Mouse (Mus musculus) adrenal gland, postnatal 25 days (tissue): ENCODE results near the gene Zfp97. TPM values are rescaled to one million over a fixed set of nuclear protein-coding genes. Genes with fewer than 3 reads are reported as not detected.
"Not testable (repeated sequence)": the region's sequence is repeated elsewhere in the genome, so short reads cannot be mapped to it uniquely, and the experiment has no call there.

Experiments
- DNase-seq: peaks from one replicate; pipeline ENCODE4 v3.0.0; 2021; ENCODE audit warnings: mixed read lengths
- long read RNA-seq: library from polyadenylated mRNA; stranded (forward); transcript quantifications from one replicate; pipeline ENCODE4 v2.0.0, GENCODE M21; 2021
- total RNA-seq: library from RNA; stranded (reverse); gene quantifications from 2 replicates; pipeline ENCODE4 v1.2.3, GENCODE M21; 2021

Gene Zfp97
- 5.2 and 5.7 TPM in 2 replicates for total RNA-seq
- long read RNA-seq, partial matches to known transcripts = 0 of 4 reads
- long read RNA-seq, other reads (novel, unspliced or antisense) = 1 of 4 reads

DNA sequence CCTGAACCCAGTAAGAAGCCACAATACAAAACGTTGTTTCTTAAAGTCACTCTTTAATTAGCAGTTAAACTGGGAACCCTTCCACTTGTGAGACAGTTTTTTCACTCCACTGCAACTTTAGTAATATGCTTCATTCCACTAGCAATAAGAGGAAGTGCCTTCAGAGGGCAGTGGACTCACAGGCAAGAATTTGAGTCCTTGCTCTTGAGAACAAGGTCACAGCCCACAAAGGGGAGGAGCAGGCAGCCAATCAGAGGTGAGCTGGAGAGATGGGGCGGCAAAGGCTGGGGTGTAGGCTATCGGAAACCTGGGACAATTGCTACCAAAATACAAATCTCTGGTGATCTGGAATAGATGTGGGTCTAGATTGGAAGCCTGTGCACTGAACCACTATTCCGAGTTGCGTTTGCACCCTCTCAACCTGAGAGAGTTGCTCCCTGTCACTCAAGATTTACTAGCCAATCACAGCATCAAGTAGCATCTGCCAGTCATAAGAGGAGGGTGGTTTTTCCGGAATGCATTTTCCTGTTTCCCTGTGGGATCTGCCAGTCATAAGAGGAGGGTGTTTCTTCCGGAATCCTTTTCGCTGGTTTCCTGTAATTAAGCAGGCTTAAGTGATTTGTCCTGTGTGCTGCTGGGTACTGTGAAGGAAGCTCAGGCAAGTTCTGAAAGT is at the start of gene Zfp97:
Zfp97 (plus strand) TSS at position 586 of the 673 bp plus-strand sequence.
- not testable (repeated sequence) for DNase-seq

DNA sequence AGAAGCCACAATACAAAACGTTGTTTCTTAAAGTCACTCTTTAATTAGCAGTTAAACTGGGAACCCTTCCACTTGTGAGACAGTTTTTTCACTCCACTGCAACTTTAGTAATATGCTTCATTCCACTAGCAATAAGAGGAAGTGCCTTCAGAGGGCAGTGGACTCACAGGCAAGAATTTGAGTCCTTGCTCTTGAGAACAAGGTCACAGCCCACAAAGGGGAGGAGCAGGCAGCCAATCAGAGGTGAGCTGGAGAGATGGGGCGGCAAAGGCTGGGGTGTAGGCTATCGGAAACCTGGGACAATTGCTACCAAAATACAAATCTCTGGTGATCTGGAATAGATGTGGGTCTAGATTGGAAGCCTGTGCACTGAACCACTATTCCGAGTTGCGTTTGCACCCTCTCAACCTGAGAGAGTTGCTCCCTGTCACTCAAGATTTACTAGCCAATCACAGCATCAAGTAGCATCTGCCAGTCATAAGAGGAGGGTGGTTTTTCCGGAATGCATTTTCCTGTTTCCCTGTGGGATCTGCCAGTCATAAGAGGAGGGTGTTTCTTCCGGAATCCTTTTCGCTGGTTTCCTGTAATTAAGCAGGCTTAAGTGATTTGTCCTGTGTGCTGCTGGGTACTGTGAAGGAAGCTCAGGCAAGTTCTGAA is 57.7 kb downstream of the Zfp97 start:
- not testable (repeated sequence) for DNase-seq

DNA sequence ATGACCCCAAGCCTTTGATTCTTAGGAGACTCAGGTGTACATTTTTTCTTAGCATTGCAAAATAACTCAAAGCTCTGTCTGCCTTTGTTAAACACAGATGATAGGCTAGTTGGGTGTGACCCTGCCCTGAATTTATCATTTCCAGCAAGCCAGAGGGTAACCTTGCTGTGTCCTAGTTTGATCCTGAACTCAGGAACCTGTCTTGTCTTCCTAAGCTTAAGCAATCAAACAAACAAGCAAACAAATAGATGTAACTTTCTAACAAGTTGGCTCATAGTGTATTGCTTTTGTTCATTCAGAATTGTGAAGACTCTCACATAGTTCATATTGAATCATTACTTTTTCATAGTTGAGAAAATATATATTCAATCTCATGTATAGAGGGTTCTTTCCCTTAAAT is 73.5 kb downstream of the Zfp97 start:
- DNase-seq = not testable (repeated sequence)

DNA sequence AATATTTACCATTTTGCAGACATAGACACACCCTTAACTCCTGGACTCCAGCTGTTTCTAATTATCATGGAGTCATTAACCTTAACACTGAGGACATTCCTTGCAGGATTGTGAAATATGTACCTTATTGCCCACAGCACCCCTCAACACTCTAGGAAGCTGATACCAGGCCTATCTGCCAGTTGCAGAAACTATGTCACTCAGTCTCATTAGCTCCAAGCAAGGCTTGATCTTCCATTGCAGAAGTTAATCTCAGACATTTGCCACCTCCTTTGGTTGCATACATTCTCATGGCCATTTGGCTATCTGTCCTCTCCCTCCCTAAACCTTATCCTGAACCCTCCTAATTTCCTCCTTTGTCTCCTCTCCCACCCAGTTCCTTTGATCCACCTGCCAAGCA is 74.0 kb downstream of the Zfp97 start:
- no peak for DNase-seq

DNA sequence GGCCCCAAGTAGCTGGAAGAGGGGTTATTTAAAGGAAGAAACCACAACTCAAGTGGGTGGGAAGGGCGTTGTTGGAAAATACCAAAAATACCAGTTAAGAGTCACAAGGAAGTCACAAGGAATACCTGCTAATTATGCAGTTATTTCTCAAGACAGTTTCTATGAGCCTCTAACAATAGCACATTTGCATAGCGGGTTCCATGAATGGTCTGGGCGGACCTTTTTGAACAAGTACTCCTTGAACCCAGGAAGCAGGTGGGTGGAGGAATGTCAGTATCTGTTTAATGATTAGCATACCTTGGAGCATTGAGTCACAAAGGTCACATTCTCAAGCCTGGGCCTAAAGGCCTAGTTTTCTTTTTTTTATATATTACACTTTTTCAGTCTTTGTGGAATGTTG is 74.9 kb downstream of the Zfp97 start:
- not testable (repeated sequence) for DNase-seq

Other genes with a start within 250 kb of the Zfp97 start
- 6.6 and 7.0 TPM in 2 replicates for gene Zfp960, start 57.3 kb upstream of the Zfp97 start, total RNA-seq